Mouse (Mus musculus): ENCODE data around the gene Top1. TPM values are rescaled to one million over a fixed set of nuclear protein-coding genes. Genes with fewer than 3 reads are reported as not detected.

Gene Top1
- total and polyA plus RNA-seq, 2 experiments from 2014 or later, result 31.1 to 52.2 TPM

GRCm38 (mm10) chr2:160766371-160766771 lies 120.7 kb downstream of the Top1 start:
- no peak overlapping the region for H3K4me2 ChIP-seq (ENCODE audit: low read depth, low read length, poor library complexity, severe bottlenecking)
- 0 out of 2 replicates have a peak overlapping the region, but pooled peaks have one; percentile 20 for H3K27ac ChIP-seq (ENCODE audit: low read depth, low read length)
- no peaks in the 10 kb centered on the region for H3K9me3 ChIP-seq (ENCODE audit: low read length)
- DNase-seq (ENCODE audit: low spot score), result no peak
- no peak for ATAC-seq (ENCODE audit: low FRiP score)
- peaks cover 22% of the 10 kb centered on the region for H3K36me3 ChIP-seq (ENCODE audit: insufficient read depth, low read length)
- H3K27me3 ChIP-seq (ENCODE audit: insufficient read depth, low read length), result no peaks in the 10 kb centered on the region
- H3K4me1 ChIP-seq (ENCODE audit: insufficient read depth, low read length), result no peaks in the 10 kb centered on the region
- H3K4me3 ChIP-seq (ENCODE audit: low read depth, low read length), result no peak overlapping the region
- no peak overlapping the region for H3K9ac ChIP-seq (replicated peaks; ENCODE audit: low read length, poor library complexity, severe bottlenecking)
- TF ChIP-seq CTCF (IDR thresholded peaks at IDR 0.05), result no peak
- 71% methylated on average over 5 of the region's 5 CpGs for WGBS

- H3K36me3 ChIP-seq (ENCODE audit: insufficient read depth, low read length), result peaks cover 14% of the 10 kb centered on the region
- H3K4me3 ChIP-seq (ENCODE audit: low read depth, low read length), result no peak overlapping the region
- 94% methylated on average over 2 of the region's 2 CpGs for WGBS
- 0 out of 2 replicates have a peak overlapping the region, but pooled peaks have one; percentile 18 for H3K27ac ChIP-seq (ENCODE audit: low read depth, low read length)
- DNase-seq (ENCODE audit: low spot score) (no peak), ATAC-seq (ENCODE audit: low FRiP score) (no peak)
- H3K27me3 ChIP-seq (ENCODE audit: insufficient read depth, low read length), result no peaks in the 10 kb centered on the region
- H3K4me1 ChIP-seq (ENCODE audit: insufficient read depth, low read length), result no peaks in the 10 kb centered on the region
- TF ChIP-seq CTCF (IDR thresholded peaks at IDR 0.05), result no peak
- no peak overlapping the region for H3K9ac ChIP-seq (replicated peaks; ENCODE audit: low read length, poor library complexity, severe bottlenecking)
- no peaks in the 10 kb centered on the region for H3K9me3 ChIP-seq (ENCODE audit: low read length)
- H3K4me2 ChIP-seq (ENCODE audit: low read depth, low read length, poor library complexity, severe bottlenecking), result no peak overlapping the region
Observed at GRCm38 (mm10) chr2:160767201-160767600, 121.5 kb downstream of the Top1 start.

GRCm38 (mm10) chr2:160768097-160768695 lies 122.5 kb downstream of the Top1 start:
- ATAC-seq (ENCODE audit: low FRiP score) (no peak), DNase-seq (ENCODE audit: low spot score) (no peak)
- H3K4me3 ChIP-seq (ENCODE audit: low read depth, low read length), result no peak overlapping the region
- no peak overlapping the region for H3K4me2 ChIP-seq (ENCODE audit: low read depth, low read length, poor library complexity, severe bottlenecking)
- H3K9me3 ChIP-seq (ENCODE audit: low read length), result no peaks in the 10 kb centered on the region
- TF ChIP-seq CTCF (IDR thresholded peaks at IDR 0.05), result no peak
- H3K36me3 ChIP-seq (ENCODE audit: insufficient read depth, low read length), result peaks cover 4% of the 10 kb centered on the region
- no peak overlapping the region for H3K27ac ChIP-seq (ENCODE audit: low read depth, low read length)
- H3K27me3 ChIP-seq (ENCODE audit: insufficient read depth, low read length), result no peaks in the 10 kb centered on the region
- 69% methylated on average over 4 of the region's 4 CpGs for WGBS
- no peaks in the 10 kb centered on the region for H3K4me1 ChIP-seq (ENCODE audit: insufficient read depth, low read length)
- H3K9ac ChIP-seq (replicated peaks; ENCODE audit: low read length, poor library complexity, severe bottlenecking), result no peak overlapping the region

GRCm38 (mm10) chr2:160768997-160769396 lies 123.3 kb downstream of the Top1 start:
- no peaks in the 10 kb centered on the region for H3K36me3 ChIP-seq (ENCODE audit: insufficient read depth, low read length)
- no peak overlapping the region for H3K9ac ChIP-seq (replicated peaks; ENCODE audit: low read length, poor library complexity, severe bottlenecking)
- DNase-seq (ENCODE audit: low spot score) (no peak), ATAC-seq (ENCODE audit: low FRiP score) (no peak)
- no peaks in the 10 kb centered on the region for H3K4me1 ChIP-seq (ENCODE audit: insufficient read depth, low read length)
- no peaks in the 10 kb centered on the region for H3K27me3 ChIP-seq (ENCODE audit: insufficient read depth, low read length)
- no peaks in the 10 kb centered on the region for H3K9me3 ChIP-seq (ENCODE audit: low read length)
- WGBS, result 98% methylated on average over 2 of the region's 2 CpGs
- no peak for TF ChIP-seq CTCF (IDR thresholded peaks at IDR 0.05)
- H3K4me2 ChIP-seq (ENCODE audit: low read depth, low read length, poor library complexity, severe bottlenecking), result no peak overlapping the region
- H3K27ac ChIP-seq (ENCODE audit: low read depth, low read length), result no peak overlapping the region
- no peak overlapping the region for H3K4me3 ChIP-seq (ENCODE audit: low read depth, low read length)

GRCm38 (mm10) chr2:160770409-160770808 lies 124.7 kb downstream of the Top1 start:
- no peak overlapping the region for H3K9ac ChIP-seq (replicated peaks; ENCODE audit: low read length, poor library complexity, severe bottlenecking)
- DNase-seq (ENCODE audit: low spot score) (no peak), ATAC-seq (ENCODE audit: low FRiP score) (no peak)
- H3K27ac ChIP-seq (ENCODE audit: low read depth, low read length), result no peak overlapping the region
- H3K27me3 ChIP-seq (ENCODE audit: insufficient read depth, low read length), result no peaks in the 10 kb centered on the region
- no peaks in the 10 kb centered on the region for H3K36me3 ChIP-seq (ENCODE audit: insufficient read depth, low read length)
- H3K4me1 ChIP-seq (ENCODE audit: insufficient read depth, low read length), result no peaks in the 10 kb centered on the region
- TF ChIP-seq CTCF (IDR thresholded peaks at IDR 0.05), result no peak
- H3K9me3 ChIP-seq (ENCODE audit: low read length), result no peaks in the 10 kb centered on the region
- H3K4me2 ChIP-seq (ENCODE audit: low read depth, low read length, poor library complexity, severe bottlenecking), result no peak overlapping the region
- no peak overlapping the region for H3K4me3 ChIP-seq (ENCODE audit: low read depth, low read length)

GRCm38 (mm10) chr2:160770871-160771270 lies 125.2 kb downstream of the Top1 start:
- no peak overlapping the region for H3K27ac ChIP-seq (ENCODE audit: low read depth, low read length)
- ATAC-seq (ENCODE audit: low FRiP score), result no peak
- no peaks in the 10 kb centered on the region for H3K9me3 ChIP-seq (ENCODE audit: low read length)
- TF ChIP-seq CTCF (IDR thresholded peaks at IDR 0.05), result no peak
- no peaks in the 10 kb centered on the region for H3K36me3 ChIP-seq (ENCODE audit: insufficient read depth, low read length)
- WGBS, result 87% methylated on average over 1 of the region's 1 CpGs
- H3K9ac ChIP-seq (replicated peaks; ENCODE audit: low read length, poor library complexity, severe bottlenecking), result no peak overlapping the region
- H3K4me2 ChIP-seq (ENCODE audit: low read depth, low read length, poor library complexity, severe bottlenecking), result no peak overlapping the region
- no peak for DNase-seq (ENCODE audit: low spot score)
- H3K4me1 ChIP-seq (ENCODE audit: insufficient read depth, low read length), result no peaks in the 10 kb centered on the region
- H3K27me3 ChIP-seq (ENCODE audit: insufficient read depth, low read length), result no peaks in the 10 kb centered on the region
- no peak overlapping the region for H3K4me3 ChIP-seq (ENCODE audit: low read depth, low read length)
